12 mouse cellular contexts compared by ENCODE assay signal in the genomic region with DNA sequence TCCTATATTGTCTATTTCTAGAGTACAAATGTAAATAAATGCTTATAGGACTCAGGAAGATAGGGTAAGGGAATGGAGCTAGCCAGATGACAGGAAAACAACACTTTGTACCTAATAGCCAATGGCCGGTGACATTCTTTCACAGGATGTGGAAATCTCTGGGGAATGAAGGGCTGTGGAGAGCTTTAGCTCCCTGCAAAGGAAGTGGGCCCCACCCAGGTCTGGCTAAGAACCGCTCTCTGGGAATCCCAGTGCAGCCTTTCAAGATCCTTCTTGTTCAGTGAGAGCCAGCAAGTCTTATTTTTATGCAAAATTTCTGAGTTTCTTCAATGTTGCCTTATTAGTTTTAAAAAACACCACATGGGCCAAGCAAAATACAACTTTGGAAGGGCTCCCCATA. TPM values are rescaled to one million over a fixed set of nuclear protein-coding genes. Genes with fewer than 3 reads are reported as not detected.
A peak's percentile ranks its signal among the peaks of the same experiment; 100 is the strongest.
DNase-seq lines count a peak whose midpoint lies in the region; ATAC-seq and TF ChIP-seq lines count a peak whose summit lies in the region.
"Had no signal": no experiment of that assay in that cellular context is flagged by ENCODE, and none has a peak within 500 bp of the region (broad histone marks: within the 10 kb centered on the region; RNA-seq: fewer than 3 reads in every experiment).

No protein-coding gene starts in this region.

- no peak overlapping the region for H3K4me2 ChIP-seq in lung, embryonic 14.5 days
- H3K4me2 ChIP-seq in midbrain, embryonic 14.5 days (ENCODE audit: low read length): no peak overlapping the region
- H3K4me2 ChIP-seq: intestine, embryonic 15.5 days; midbrain, embryonic 15.5 days had no signal

- H3K9ac ChIP-seq in lung, embryonic 14.5 days: no peak overlapping the region
- no peak overlapping the region for H3K9ac ChIP-seq in midbrain, embryonic 14.5 days (replicated peaks; ENCODE audit: low read length)
- H3K9ac ChIP-seq: intestine, embryonic 15.5 days; midbrain, embryonic 15.5 days had no signal

- no peaks in the 10 kb centered on the region for H3K9me3 ChIP-seq in lung, embryonic 14.5 days (ENCODE audit: low read depth, low read length)
- no peaks in the 10 kb centered on the region for H3K9me3 ChIP-seq in midbrain, embryonic 14.5 days (ENCODE audit: control insufficient read depth, low read length)
- H3K9me3 ChIP-seq: forebrain, embryonic 10.5 days; intestine, embryonic 15.5 days; midbrain, embryonic 15.5 days had no signal

- no peak for ATAC-seq in lung, embryonic 14.5 days (ENCODE audit: insufficient read depth)
- no peak for ATAC-seq in midbrain, embryonic 14.5 days (ENCODE audit: low FRiP score, low TSS enrichment)
- ATAC-seq: intestine, embryonic 15.5 days; midbrain, embryonic 15.5 days had no signal

- H3K4me3 ChIP-seq in lung, embryonic 14.5 days (ENCODE audit: low read depth, low read length): no peak overlapping the region
- no peak overlapping the region for H3K4me3 ChIP-seq in midbrain, embryonic 14.5 days (replicated peaks; ENCODE audit: low read depth, low read length)
- H3K4me3 ChIP-seq: forebrain, embryonic 10.5 days; intestine, embryonic 15.5 days; midbrain, embryonic 15.5 days had no signal

- H3K27me3 ChIP-seq in lung, embryonic 14.5 days (ENCODE audit: insufficient read depth, low read length): no peaks in the 10 kb centered on the region
- H3K27me3 ChIP-seq in midbrain, embryonic 14.5 days (ENCODE audit: control insufficient read depth, insufficient read depth, low read length): no peaks in the 10 kb centered on the region
- H3K27me3 ChIP-seq: intestine, embryonic 15.5 days; midbrain, embryonic 15.5 days had no signal

- no peaks in the 10 kb centered on the region for H3K4me1 ChIP-seq in lung, embryonic 14.5 days (ENCODE audit: insufficient read depth)
- H3K4me1 ChIP-seq in midbrain, embryonic 14.5 days (ENCODE audit: control insufficient read depth, insufficient read depth, low read length): 0 out of 2 replicates have a peak, but pooled peaks cover 2% of the 10 kb centered on the region
- H3K4me1 ChIP-seq: forebrain, embryonic 10.5 days; intestine, embryonic 15.5 days; midbrain, embryonic 15.5 days had no signal

- 53% methylated on average over 2 of the region's 2 CpGs for WGBS in lung, embryonic 14.5 days
- 84% methylated on average over 2 of the region's 2 CpGs for WGBS in midbrain, embryonic 14.5 days

- H3K27ac ChIP-seq in lung, embryonic 14.5 days (ENCODE audit: low read depth): no peak overlapping the region
- H3K27ac ChIP-seq in midbrain, embryonic 14.5 days (replicated peaks; ENCODE audit: low read depth, low read length): no peak overlapping the region
- H3K27ac ChIP-seq: forebrain, embryonic 10.5 days; intestine, embryonic 15.5 days; midbrain, embryonic 15.5 days had no signal

- no peak for TF ChIP-seq CTCF in lung, embryonic 14.5 days (IDR thresholded peaks at IDR 0.05; ENCODE audit: low read depth)

- intact Hi-C loops in heart, postnatal 10 days (cut with DNase I): no loop called here
- intact Hi-C loops in left cerebral cortex, postnatal 25 days (cut with DNase I): no loop called here

- no peaks in the 10 kb centered on the region for H3K36me3 ChIP-seq in lung, embryonic 14.5 days (ENCODE audit: insufficient read depth)
- no peaks in the 10 kb centered on the region for H3K36me3 ChIP-seq in midbrain, embryonic 14.5 days (ENCODE audit: control insufficient read depth, insufficient read depth, low read length)
- H3K36me3 ChIP-seq: forebrain, embryonic 10.5 days; intestine, embryonic 15.5 days; midbrain, embryonic 15.5 days had no signal

- DNase-seq in lung, embryonic 14.5 days: peak; percentile 30
- DNase-seq in lung, adult 18-20 months: no peak
- peak; percentile 63 for DNase-seq in gastrocnemius, adult 18-20 months (ENCODE audit: low spot score)
- DNase-seq in heart, postnatal 10 days: peak; percentile 65 to 77
- peak; percentile 7 for DNase-seq in lung, postnatal 14 days
- DNase-seq in urinary bladder, postnatal 14 days (ENCODE audit: low spot score): no peak
- no peak for DNase-seq in left cerebral cortex, postnatal 25 days (ENCODE audit: low spot score in 2 of 2)
- DNase-seq in midbrain, embryonic 14.5 days: no peak

RNA-seq across cellular contexts. Expression of a gene that starts 54.7 kb away (rescaled TPM):
- 2.1 and 2.7 TPM in 2 replicates for polyA plus RNA-seq in lung, embryonic 14.5 days (2014; fragmentation: Nextera tagmentation; extraction: Ambion mirVana)
- total RNA-seq in gastrocnemius, adult 18-20 months (2021): under 1 TPM; 0.24 to 0.34 TPM
- total RNA-seq in heart, postnatal 10 days (2021): under 1 TPM; 0.10 to 0.34 TPM
- 1 to 10 TPM; 3.4 to 4.2 TPM for total RNA-seq in left cerebral cortex, postnatal 25 days (2021)
- polyA plus RNA-seq in midbrain, embryonic 14.5 days (2014; fragmentation: Nextera tagmentation; extraction: Ambion mirVana): 0.42 and 1.1 TPM in 2 replicates
- total RNA-seq: common myeloid progenitor, adult 5-6 weeks had no signal

Comparison
In these comparisons a context has a peak if more than half of its experiments do, and no peak if none do; other contexts are left out.
1. DNase-seq: peak in lung, embryonic 14.5 days (single experiment), gastrocnemius, adult 18-20 months (single experiment), heart, postnatal 10 days (2 of 2) and lung, postnatal 14 days (single experiment); none in lung, adult 18-20 months (0 of 2), urinary bladder, postnatal 14 days (single experiment), left cerebral cortex, postnatal 25 days (0 of 2) and midbrain, embryonic 14.5 days (single experiment).